Mouse (Mus musculus) frontal cortex, adult 2 months (tissue): ENCODE data around the gene Unc119b. TPM values are rescaled to one million over a fixed set of nuclear protein-coding genes. Genes with fewer than 3 reads are reported as not detected.
A peak's percentile ranks its signal among the peaks of the same experiment; 100 is the strongest.
"Not testable (repeated sequence)": the region's sequence is repeated elsewhere in the genome, so short reads cannot be mapped to it uniquely, and the experiment has no call there.

Experiments used
- DNase-seq, 2 experiments: peaks; one replicate each; pipeline ENCODE4 v3.0.0; 2022; ENCODE audit warnings: low spot score in 1 of 2; ENCODE audit errors: extremely low spot score in 1 of 2
- polyA plus RNA-seq: library from polyadenylated mRNA; depleted of rRNA; stranded (reverse); fragments of >200 nt; gene quantifications from 2 replicates; pipeline ENCODE4 v1.2.3, GENCODE M21; 2012

Unc119b gene
- polyA plus RNA-seq, 1 experiment: 28.9 TPM

- no peak for DNase-seq
Measured at GRCm38 (mm10) chr5:115139124-115139523, 4.3 kb upstream of the Unc119b start.

GRCm38 (mm10) chr5:115133358-115134066 is 1.3 kb downstream of the Unc119b start:
- DNase-seq: no peak

- DNase-seq: no peak
Measured at GRCm38 (mm10) chr5:115132465-115132864, 2.3 kb downstream of the Unc119b start.

- no peak for DNase-seq
Measured at GRCm38 (mm10) chr5:115129328-115129727, 5.4 kb downstream of the Unc119b start.

GRCm38 (mm10) chr5:115127421-115128179 is 7.2 kb downstream of the Unc119b start:
- DNase-seq: no peak

GRCm38 (mm10) chr5:115126578-115127312 is 8.0 kb downstream of the Unc119b start:
- no peak for DNase-seq

GRCm38 (mm10) chr5:115125211-115125871 is 9.4 kb downstream of the Unc119b start:
- DNase-seq: peak; percentile 71 to 93

- no peak for DNase-seq
Measured at GRCm38 (mm10) chr5:115124690-115125089, 10.1 kb downstream of the Unc119b start.

- DNase-seq: no peak
Measured at GRCm38 (mm10) chr5:115120978-115121377, 13.8 kb downstream of the Unc119b start.

GRCm38 (mm10) chr5:115118961-115119570 is 15.7 kb downstream of the Unc119b start, which contains the start of gene Acads:
Gene Acads, minus strand, starts transcription at chr5:115119346.
- peak in 1 of 2 experiments; percentile 42 for DNase-seq

- no peak for DNase-seq
Measured at GRCm38 (mm10) chr5:115117467-115117866, 17.3 kb downstream of the Unc119b start.

GRCm38 (mm10) chr5:115116426-115116825 is 18.3 kb downstream of the Unc119b start:
- DNase-seq: no peak

GRCm38 (mm10) chr5:115114501-115114900 is 20.3 kb downstream of the Unc119b start:
- DNase-seq: no peak

- no peak for DNase-seq
Measured at GRCm38 (mm10) chr5:115113244-115113643, 21.5 kb downstream of the Unc119b start.

- no peak for DNase-seq
Measured at GRCm38 (mm10) chr5:115111156-115111555, 23.6 kb downstream of the Unc119b start.

GRCm38 (mm10) chr5:115103253-115103652 is 31.5 kb downstream of the Unc119b start:
- DNase-seq: not testable (repeated sequence)

GRCm38 (mm10) chr5:115102231-115102630 is 32.5 kb downstream of the Unc119b start:
- DNase-seq: no peak

GRCm38 (mm10) chr5:115100473-115100872 is 34.3 kb downstream of the Unc119b start:
- no peak for DNase-seq

GRCm38 (mm10) chr5:115099991-115100390 is 34.8 kb downstream of the Unc119b start:
- DNase-seq: no peak

GRCm38 (mm10) chr5:115099530-115099929 is 35.2 kb downstream of the Unc119b start:
- DNase-seq: no peak
